In the genomic region with DNA sequence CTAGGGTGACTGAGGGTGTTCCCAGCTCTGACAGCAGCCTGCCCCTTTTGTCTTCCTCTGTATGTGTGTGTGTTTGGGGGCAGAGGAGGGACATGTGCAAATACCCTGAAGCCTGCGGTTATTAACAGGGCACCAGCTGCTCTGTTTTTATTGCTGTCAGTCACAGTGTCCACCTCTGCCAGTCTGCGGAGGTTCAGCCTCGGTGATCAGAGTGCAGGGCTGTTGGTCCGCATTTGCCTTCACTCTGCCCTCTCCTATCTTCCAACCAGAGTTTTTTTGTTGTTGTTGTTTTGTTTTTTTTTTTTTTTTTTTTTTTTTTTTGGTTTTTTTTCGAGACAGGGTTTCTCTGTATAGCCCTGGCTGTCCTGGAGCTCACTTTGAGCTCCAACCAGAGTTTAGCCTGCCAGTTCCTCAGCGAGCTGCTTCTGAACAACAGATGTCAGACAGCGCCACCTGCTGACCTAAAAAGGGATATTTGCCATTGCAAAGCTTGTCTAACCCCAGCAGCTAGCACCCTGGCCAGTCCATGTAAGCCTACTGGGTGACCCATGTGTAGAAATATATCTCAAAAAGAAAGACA, we compare ENCODE assay signal across 10 mouse cellular contexts.
A peak's percentile ranks its signal among the peaks of the same experiment; 100 is the strongest.
DNase-seq lines count a peak whose midpoint lies in the region; ATAC-seq and TF ChIP-seq lines count a peak whose summit lies in the region.
"Had no signal": no experiment of that assay in that cellular context is flagged by ENCODE, and none has a peak within 500 bp of the region (broad histone marks: within the 10 kb centered on the region; RNA-seq: fewer than 3 reads in every experiment).

No protein-coding gene starts in this region.

- peak; percentile 97 for TF ChIP-seq CTCF in layer of hippocampus, adult 2 months (conservative IDR thresholded peaks at IDR 0.05)
- peak; percentile 70 for TF ChIP-seq CTCF in lung, adult 2 months (IDR thresholded peaks at IDR 0.05; ENCODE audit: insufficient read depth, low read length)

- H3K9me3 ChIP-seq in forebrain, embryonic 13.5 days (replicated peaks) = no peaks in the 10 kb centered on the region
- H3K9me3 ChIP-seq: stomach, embryonic 15.5 days had no signal

- peak; percentile 34 for DNase-seq in MN1 (ENCODE audit: low spot score)
- peak; percentile 72 to 86 for DNase-seq in layer of hippocampus, adult 2 months (ENCODE audit: low spot score in 2 of 2)
- DNase-seq in lung, adult 2 months = peak; percentile 51
- peak; percentile 77 for DNase-seq in ovary, postnatal 14 days (ENCODE audit: low spot score)
- peak; percentile 68 for DNase-seq in urinary bladder, postnatal 25 days (ENCODE audit: low spot score)

- H3K9ac ChIP-seq in forebrain, embryonic 13.5 days = no peak overlapping the region
- H3K9ac ChIP-seq: stomach, embryonic 15.5 days had no signal

- no peak overlapping the region for H3K27ac ChIP-seq in forebrain, embryonic 13.5 days
- H3K27ac ChIP-seq in layer of hippocampus, adult 2 months = no peak overlapping the region
- H3K27ac ChIP-seq: stomach, embryonic 15.5 days had no signal

- no peaks in the 10 kb centered on the region for H3K36me3 ChIP-seq in forebrain, embryonic 13.5 days (ENCODE audit: poor library complexity, severe bottlenecking)
- H3K36me3 ChIP-seq: stomach, embryonic 15.5 days had no signal

- ATAC-seq in cerebellum, adult (ENCODE audit: insufficient number of reproducible peaks, low FRiP score, low TSS enrichment) = peak; percentile 77
- ATAC-seq in forebrain, embryonic 13.5 days = peak; percentile 85
- peak; percentile 64 to 82; a peak in 3 of 4 replicates for ATAC-seq in hematopoietic stem cell, adult 5-6 weeks (replicated peaks in 1 of 2; ENCODE audit: insufficient read depth in 1 of 2, low FRiP score in 2 of 2, low TSS enrichment in 1 of 2, low read depth in 1 of 2, poor library complexity in 2 of 2, severe bottlenecking in 2 of 2)

- H3K4me1 ChIP-seq in forebrain, embryonic 13.5 days = 0 out of 2 replicates have a peak, but pooled peaks cover 3% of the 10 kb centered on the region
- no peaks in the 10 kb centered on the region for H3K4me1 ChIP-seq in lung, adult 2 months (ENCODE audit: control insufficient read depth, insufficient read depth, low read length)
- H3K4me1 ChIP-seq: stomach, embryonic 15.5 days had no signal

- 32% methylated on average over 7 of the region's 7 CpGs for WGBS in forebrain, embryonic 13.5 days
- 40% methylated on average over 7 of the region's 7 CpGs for WGBS in lung, adult 2 months

- H3K27me3 ChIP-seq in forebrain, embryonic 13.5 days = no peaks in the 10 kb centered on the region
- H3K27me3 ChIP-seq: stomach, embryonic 15.5 days had no signal

- TF ChIP-seq POLR2A in lung, adult 2 months (IDR thresholded peaks at IDR 0.05; ENCODE audit: borderline replicate concordance, extremely low read depth, low read depth, low read length) = no peak

- no peak overlapping the region for H3K4me2 ChIP-seq in forebrain, embryonic 13.5 days
- H3K4me2 ChIP-seq: stomach, embryonic 15.5 days had no signal

- no peak overlapping the region for H3K4me3 ChIP-seq in forebrain, embryonic 13.5 days
- no peak overlapping the region for H3K4me3 ChIP-seq in layer of hippocampus, adult 2 months
- H3K4me3 ChIP-seq in lung, adult 2 months (replicated peaks; ENCODE audit: extremely low read depth, low read depth, low read length) = no peak overlapping the region
- H3K4me3 ChIP-seq: erythroblast, embryonic 14.5 days; stomach, embryonic 15.5 days had no signal
